Mouse (Mus musculus): ENCODE data around the gene Tcp11.

GRCm38 (mm10) chr17:28031281-28031941 is 49.0 kb downstream of the Tcp11 start:
- no peak for TF ChIP-seq CTCF (IDR thresholded peaks at IDR 0.05)
- TF ChIP-seq POLR2A (IDR thresholded peaks at IDR 0.05; ENCODE audit: insufficient read depth, low read depth, low read length), result no peak
- TF ChIP-seq EP300 (IDR thresholded peaks at IDR 0.05; ENCODE audit: insufficient read depth, low read depth, low read length), result no peak

Measured in heart, adult 2 months (tissue).